Mouse (Mus musculus) lung, postnatal 0 days (tissue): ENCODE measurements around the gene Grik4.

Experiments
- CTCF ChIP-seq: IDR thresholded peaks from 2 replicates; pipeline ENCODE4 v1.5.1; 2016; ENCODE audit warnings: antibody characterized with exemption, mild to moderate bottlenecking
- EP300 ChIP-seq: IDR thresholded peaks from 2 replicates; pipeline ENCODE4 v1.6.1; 2016; ENCODE audit warnings: antibody characterized with exemption, mild to moderate bottlenecking, control low read depth

- no peak for TF ChIP-seq CTCF
- TF ChIP-seq EP300 = no peak
These were observed 437.3 kb downstream of the Grik4 start for GRCm38 (mm10) chr9:42507022-42507421.
